Mouse (Mus musculus) lung, embryonic 14.5 days (tissue): Measurements from ENCODE around the gene AU018091. TPM values are rescaled to one million over a fixed set of nuclear protein-coding genes. Genes with fewer than 3 reads are reported as not detected.
A peak's percentile ranks its signal among the peaks of the same experiment; 100 is the strongest.

Experiments
- ATAC-seq: fragments of 200-750 bp; cut with Nextera tagmentation; 2 replicates; pipeline ENCODE4 v1.8.0; 2017; ENCODE audit warnings: mild to moderate bottlenecking, moderate TSS enrichment, moderate library complexity; ENCODE audit not compliant: insufficient read depth
- DNase-seq: peaks from one replicate; pipeline ENCODE4 v3.0.0-alpha.2; 2015
- H3K27ac ChIP-seq: fragments of 300-500 bp; sonication (generic); 2 replicates; pipeline ENCODE4 v1.5.1; 2014; ENCODE audit warnings: low read depth, mild to moderate bottlenecking, moderate library complexity
- H3K27me3 ChIP-seq: fragments of 300-500 bp; sonication (generic); 2 replicates; pipeline ENCODE4 v1.6.1; 2014; ENCODE audit warnings: low read length, control low read depth; ENCODE audit not compliant: insufficient read depth
- H3K36me3 ChIP-seq: fragments of 300-500 bp; sonication (generic); 2 replicates; pipeline ENCODE4 v1.6.1; 2014; ENCODE audit warnings: control low read depth; ENCODE audit not compliant: insufficient read depth
- H3K4me1 ChIP-seq: fragments of 300-500 bp; sonication (generic); 2 replicates; pipeline ENCODE4 v1.6.1; 2014; ENCODE audit warnings: antibody characterized with exemption, control low read depth; ENCODE audit not compliant: insufficient read depth
- H3K4me2 ChIP-seq: fragments of 300-500 bp; sonication (generic); 2 replicates; pipeline ENCODE4 v1.6.1; 2014; ENCODE audit warnings: mild to moderate bottlenecking
- H3K4me3 ChIP-seq: fragments of 300-500 bp; sonication (generic); 2 replicates; pipeline ENCODE4 v1.5.1; 2014; ENCODE audit warnings: low read depth, low read length
- H3K9ac ChIP-seq: fragments of 300-500 bp; sonication (generic); 2 replicates; pipeline ENCODE4 v1.6.1; 2014
- H3K9me3 ChIP-seq: fragments of 300-500 bp; sonication (generic); 2 replicates; pipeline ENCODE4 v1.6.1; 2016; ENCODE audit warnings: low read depth, low read length, control low read depth
- CTCF ChIP-seq: IDR thresholded peaks from 2 replicates; pipeline ENCODE4 v1.5.1; 2016; ENCODE audit warnings: antibody characterized with exemption, low read depth
- WGBS: fragments of 180-500 bp; shearing (Covaris S2); extraction: QIAGEN DNeasy Blood & Tissue Kit; methylation state at CpG from one replicate; pipeline ENCODE4 v1.1.7; 2014; 5-methylcytosine and 5-hydroxymethylcytosine counted together
- polyA plus RNA-seq: library from polyadenylated mRNA; unstranded; fragments of >200 nt; fragmentation: Nextera tagmentation; extraction: Ambion mirVana; gene quantifications from 2 replicates; pipeline ENCODE4 v1.2.1, GENCODE M21; 2014

Gene AU018091
- polyA plus RNA-seq, 1 experiment from 2014 or later: not detected

DNA sequence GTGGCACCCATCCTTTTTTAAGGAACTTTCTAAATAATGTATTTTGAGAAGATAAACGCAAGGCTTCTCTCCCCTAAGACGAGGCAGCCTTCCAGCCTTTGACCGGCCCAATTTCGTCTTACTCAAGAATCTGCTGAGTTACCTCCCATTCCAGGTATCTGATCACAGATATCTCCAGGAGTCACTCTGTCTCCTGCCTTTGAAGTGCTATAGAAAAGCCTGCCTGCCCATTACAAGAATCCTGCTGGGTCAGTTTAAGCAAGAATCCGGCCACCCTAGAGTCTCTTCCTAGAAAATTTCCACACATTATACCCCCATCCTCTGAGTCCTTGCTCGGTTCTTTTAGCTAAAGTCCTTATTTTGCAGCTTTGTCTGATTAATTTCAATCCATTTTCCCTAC is 41.6 kb upstream of the AU018091 start:
- WGBS: 38% methylated on average over 6 of the region's 6 CpGs
- H3K27ac ChIP-seq: no peak overlapping the region
- no peak overlapping the region for H3K4me2 ChIP-seq
- no peak for TF ChIP-seq CTCF
- DNase-seq (no peak), ATAC-seq (no peak)
- H3K36me3 ChIP-seq: no peaks in the 10 kb centered on the region
- no peak overlapping the region for H3K9ac ChIP-seq
- no peak overlapping the region for H3K4me3 ChIP-seq
- no peaks in the 10 kb centered on the region for H3K9me3 ChIP-seq
- H3K27me3 ChIP-seq: no peaks in the 10 kb centered on the region
- H3K4me1 ChIP-seq: no peaks in the 10 kb centered on the region

DNA sequence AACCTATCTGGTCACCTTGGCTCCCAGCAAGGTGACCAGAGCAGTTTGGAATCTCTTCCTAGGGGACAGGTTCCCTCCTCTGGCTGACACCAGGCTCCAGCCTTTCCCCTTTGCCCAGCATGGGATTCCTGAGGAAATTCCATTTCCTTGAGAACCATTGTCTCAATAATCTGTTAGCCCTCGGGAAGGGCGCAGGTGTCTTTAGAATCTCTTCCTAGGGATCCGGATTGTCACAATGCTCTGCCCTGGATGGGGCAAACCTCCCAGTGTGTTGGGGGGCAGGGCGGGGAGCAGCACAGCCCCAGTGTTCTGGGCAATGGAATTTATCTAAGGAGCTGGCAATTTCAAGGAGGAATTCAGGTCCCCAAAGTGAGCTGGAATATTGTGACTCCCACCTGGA is 37.5 kb upstream of the AU018091 start:
- H3K4me3 ChIP-seq: no peak overlapping the region
- H3K27ac ChIP-seq: no peak overlapping the region
- H3K9me3 ChIP-seq: no peaks in the 10 kb centered on the region
- no peak for TF ChIP-seq CTCF
- DNase-seq: no peak
- no peak for ATAC-seq
- no peak overlapping the region for H3K4me2 ChIP-seq
- no peaks in the 10 kb centered on the region for H3K36me3 ChIP-seq
- H3K27me3 ChIP-seq: no peaks in the 10 kb centered on the region
- WGBS: 31% methylated on average over 4 of the region's 4 CpGs
- no peak overlapping the region for H3K9ac ChIP-seq
- no peaks in the 10 kb centered on the region for H3K4me1 ChIP-seq

DNA sequence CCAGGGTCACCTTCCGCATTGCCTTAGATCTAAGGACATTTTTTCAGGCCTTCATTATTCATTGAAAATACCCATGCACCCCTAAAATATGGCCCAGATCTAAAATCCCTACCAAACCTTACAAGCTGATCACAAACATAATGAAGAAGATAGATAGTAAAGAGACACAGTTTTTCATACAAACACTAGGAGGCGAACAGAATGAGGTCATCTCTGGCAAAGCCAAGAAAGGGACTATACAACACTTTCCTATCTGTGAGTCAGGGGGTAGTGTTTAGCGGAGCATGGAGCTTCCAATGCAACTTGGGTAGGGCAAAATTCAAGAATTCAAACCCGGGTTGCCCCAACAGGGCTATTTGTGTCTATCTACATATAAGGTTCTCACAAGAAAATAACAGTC is 35.6 kb upstream of the AU018091 start:
- Histone ChIP-seq H3K9me3 (no peaks in the 10 kb centered on the region), H3K4me2 (no peak overlapping the region), H3K4me1 (no peaks in the 10 kb centered on the region), H3K27me3 (no peaks in the 10 kb centered on the region), H3K27ac (no peak overlapping the region), H3K36me3 (no peaks in the 10 kb centered on the region), H3K9ac (no peak overlapping the region), H3K4me3 (no peak overlapping the region)
- ATAC-seq (no peak), DNase-seq (no peak)
- TF ChIP-seq CTCF: no peak
- 73% methylated on average over 4 of the region's 4 CpGs for WGBS

DNA sequence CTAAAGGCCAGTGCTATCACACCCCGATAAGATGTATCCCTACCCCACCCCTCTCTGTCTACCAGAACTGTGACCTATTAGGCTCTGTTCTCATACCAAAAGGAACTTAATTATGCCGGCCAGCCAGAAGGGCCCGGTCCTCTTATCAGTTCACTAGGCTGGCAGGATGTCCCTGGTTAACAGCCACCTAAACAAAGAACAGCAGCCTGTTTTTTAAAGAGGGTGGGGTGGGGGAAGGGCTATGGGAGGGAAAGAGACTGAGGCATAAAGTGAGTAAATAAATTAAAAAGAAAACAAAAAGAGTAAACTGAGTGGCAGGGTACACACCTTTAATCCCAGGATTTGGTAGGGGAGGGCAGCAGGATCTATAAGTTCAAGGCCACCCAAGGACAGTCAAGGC is 34.9 kb upstream of the AU018091 start:
- 10% methylated on average over 3 of the region's 3 CpGs for WGBS
- no peak overlapping the region for H3K9ac ChIP-seq
- H3K27ac ChIP-seq: no peak overlapping the region
- TF ChIP-seq CTCF: no peak
- no peaks in the 10 kb centered on the region for H3K4me1 ChIP-seq
- DNase-seq: no peak
- H3K4me2 ChIP-seq: no peak overlapping the region
- ATAC-seq: no peak
- no peak overlapping the region for H3K4me3 ChIP-seq
- no peaks in the 10 kb centered on the region for H3K9me3 ChIP-seq
- H3K27me3 ChIP-seq: no peaks in the 10 kb centered on the region
- no peaks in the 10 kb centered on the region for H3K36me3 ChIP-seq

DNA sequence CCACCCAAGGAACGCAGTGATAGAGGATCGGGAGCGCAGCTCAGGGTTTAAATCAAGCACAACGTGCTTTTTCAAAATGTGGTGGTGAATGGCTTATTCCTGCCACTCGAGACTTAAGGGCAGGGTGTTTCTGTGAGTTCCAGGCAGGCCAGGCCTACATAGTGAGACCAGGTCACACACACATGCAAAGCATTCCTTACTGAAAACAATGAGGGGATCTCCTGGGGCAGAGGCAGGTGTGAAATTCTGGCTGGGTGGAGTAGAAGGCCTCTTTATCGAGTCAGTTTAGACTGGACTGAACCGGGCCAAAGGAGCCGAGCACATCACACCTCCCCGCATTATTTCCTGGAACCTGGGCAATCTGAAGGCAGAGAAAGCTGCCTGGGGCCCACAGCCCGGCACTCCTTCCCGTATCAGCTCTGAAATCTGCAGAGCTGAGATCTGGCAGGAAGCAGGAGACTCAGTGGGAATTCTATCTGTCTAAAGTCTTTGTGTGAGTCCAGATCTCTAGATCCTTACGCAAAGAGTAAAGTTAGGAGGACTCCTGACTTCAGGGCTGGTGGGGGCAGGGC is 32.2 kb upstream of the AU018091 start:
- WGBS: 25% methylated on average over 12 of the region's 12 CpGs
- no peak overlapping the region for H3K9ac ChIP-seq
- H3K36me3 ChIP-seq: no peaks in the 10 kb centered on the region
- DNase-seq (no peak), ATAC-seq (no peak)
- H3K27ac ChIP-seq: no peak overlapping the region
- no peak overlapping the region for H3K4me2 ChIP-seq
- no peak overlapping the region for H3K4me3 ChIP-seq
- no peaks in the 10 kb centered on the region for H3K9me3 ChIP-seq
- no peaks in the 10 kb centered on the region for H3K4me1 ChIP-seq
- H3K27me3 ChIP-seq: no peaks in the 10 kb centered on the region
- no peak for TF ChIP-seq CTCF

DNA sequence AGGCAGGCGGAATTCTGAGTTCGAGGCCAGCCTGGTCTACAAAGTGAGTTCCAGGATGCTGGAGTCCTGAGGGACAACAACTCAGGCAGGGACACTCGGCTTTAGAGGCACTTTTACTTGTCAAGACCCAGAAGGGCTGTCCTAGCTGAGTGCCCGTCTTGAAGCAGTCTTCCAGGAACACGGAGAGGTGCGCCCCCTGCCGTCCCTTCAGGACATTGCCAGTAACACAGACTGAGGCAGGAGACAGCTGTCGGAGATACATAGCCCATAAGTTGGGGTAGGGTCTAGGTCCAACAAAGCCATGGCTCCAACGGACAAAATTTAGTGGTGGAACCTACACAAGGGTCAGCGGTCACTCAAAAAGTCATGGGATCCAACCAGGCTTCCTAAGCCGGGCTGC is 29.9 kb upstream of the AU018091 start:
- H3K4me3 ChIP-seq: no peak overlapping the region
- H3K4me2 ChIP-seq: no peak overlapping the region
- H3K9me3 ChIP-seq: no peaks in the 10 kb centered on the region
- H3K4me1 ChIP-seq: no peaks in the 10 kb centered on the region
- no peaks in the 10 kb centered on the region for H3K27me3 ChIP-seq
- no peak overlapping the region for H3K27ac ChIP-seq
- 41% methylated on average over 11 of the region's 11 CpGs for WGBS
- no peak overlapping the region for H3K9ac ChIP-seq
- ATAC-seq (no peak), DNase-seq (peak; percentile 24)
- peak; percentile 40 for TF ChIP-seq CTCF
- no peaks in the 10 kb centered on the region for H3K36me3 ChIP-seq

DNA sequence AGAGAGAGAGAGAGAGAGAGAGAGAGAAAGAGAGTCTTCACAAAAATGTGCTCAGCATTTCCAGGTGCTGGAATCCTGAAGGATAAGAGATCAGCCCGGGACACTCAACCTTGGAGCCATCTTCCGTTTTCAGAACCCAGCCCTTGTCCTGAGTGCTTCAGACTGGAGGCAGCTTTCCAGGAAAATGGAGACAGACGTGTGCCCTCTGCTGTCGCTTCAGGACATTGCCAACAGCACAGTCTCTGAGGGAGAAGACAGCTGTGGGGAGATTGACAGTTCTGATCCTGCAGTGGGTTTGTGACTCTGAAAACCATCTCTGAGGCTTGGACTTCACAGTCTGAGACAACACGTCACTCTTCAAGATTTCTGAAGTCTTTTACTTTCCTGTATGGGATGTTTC is 26.8 kb upstream of the AU018091 start:
- no peaks in the 10 kb centered on the region for H3K4me1 ChIP-seq
- H3K4me3 ChIP-seq: no peak overlapping the region
- WGBS: 60% methylated on average over 5 of the region's 5 CpGs
- DNase-seq (no peak), ATAC-seq (no peak)
- no peaks in the 10 kb centered on the region for H3K36me3 ChIP-seq
- no peak for TF ChIP-seq CTCF
- no peak overlapping the region for H3K27ac ChIP-seq
- no peak overlapping the region for H3K9ac ChIP-seq
- H3K9me3 ChIP-seq: no peaks in the 10 kb centered on the region
- no peaks in the 10 kb centered on the region for H3K27me3 ChIP-seq
- no peak overlapping the region for H3K4me2 ChIP-seq

DNA sequence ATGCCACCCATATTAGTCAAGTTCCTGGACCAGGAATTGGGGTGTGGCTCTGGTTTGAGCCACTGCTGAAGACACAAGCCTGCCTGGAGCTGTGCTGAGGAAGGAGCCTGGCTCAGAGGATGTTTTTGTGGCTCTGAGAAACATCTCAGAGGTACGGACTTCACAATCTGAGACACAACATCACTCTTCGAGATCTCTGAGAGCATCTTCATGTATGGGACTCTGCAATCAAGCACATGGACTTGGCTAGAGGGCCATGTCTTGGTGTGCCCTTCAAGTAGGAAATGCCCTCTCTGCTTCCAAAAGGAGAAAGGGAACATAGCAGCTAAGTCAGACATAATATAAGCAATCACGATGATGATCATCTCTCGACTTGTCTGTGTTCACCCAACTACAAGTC is 25.5 kb upstream of the AU018091 start:
- TF ChIP-seq CTCF: no peak
- DNase-seq: no peak
- H3K36me3 ChIP-seq: no peaks in the 10 kb centered on the region
- H3K27ac ChIP-seq: no peak overlapping the region
- no peaks in the 10 kb centered on the region for H3K27me3 ChIP-seq
- H3K9me3 ChIP-seq: no peaks in the 10 kb centered on the region
- no peaks in the 10 kb centered on the region for H3K4me1 ChIP-seq
- no peak for ATAC-seq
- no peak overlapping the region for H3K4me3 ChIP-seq
- no peak overlapping the region for H3K4me2 ChIP-seq
- no peak overlapping the region for H3K9ac ChIP-seq
- 91% methylated on average over 4 of the region's 4 CpGs for WGBS
